Mouse (Mus musculus) lung, postnatal 0 days (tissue): ENCODE results near the gene Cplx3.

ENCODE experiments used
- CTCF ChIP-seq: IDR thresholded peaks from 2 replicates; pipeline ENCODE4 v1.5.1; 2016; ENCODE audit warnings: antibody characterized with exemption, mild to moderate bottlenecking
- EP300 ChIP-seq: IDR thresholded peaks from 2 replicates; pipeline ENCODE4 v1.6.1; 2016; ENCODE audit warnings: antibody characterized with exemption, mild to moderate bottlenecking, control low read depth

DNA sequence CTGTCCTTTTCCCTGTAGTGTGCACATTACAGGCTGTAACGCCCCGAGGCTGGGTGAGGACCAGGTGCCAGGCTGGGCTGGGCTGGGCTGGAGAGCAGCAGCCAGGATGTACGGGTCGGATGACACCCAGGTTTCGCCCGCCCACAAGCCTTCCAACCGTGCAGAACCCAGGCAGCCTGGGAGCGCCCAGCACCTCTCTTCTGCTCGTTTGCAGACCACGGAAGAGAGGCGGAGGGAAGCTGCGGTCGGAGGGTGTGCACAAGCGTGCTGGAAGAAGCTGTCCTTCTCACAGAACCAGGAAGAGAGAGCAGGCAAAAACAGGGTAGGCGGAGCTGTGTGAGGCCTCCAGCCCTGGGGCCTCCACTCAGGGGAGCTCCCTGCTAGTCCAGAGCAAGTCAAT, 34.3 kb upstream of the Cplx3 start:
- no peak for TF ChIP-seq CTCF
- no peak for TF ChIP-seq EP300
